Mouse (Mus musculus) urinary bladder, adult 18-20 months (tissue): ENCODE measurements at regions not wholly inside any gene's neighbourhood (a gene's known extent, or its start where the extent isn't known, plus 50 kb on each side); places are given as distances from the start of the nearest gene placed in this dataset.
A peak's percentile ranks its signal among the peaks of the same experiment; 100 is the strongest.

ENCODE experiments used
- DNase-seq, 2 experiments: peaks; one replicate each; pipeline ENCODE4 v3.0.0; 2022; ENCODE audit warnings: low spot score in 2 of 2, mixed read lengths in 2 of 2

- DNase-seq: no peak
Measured at GRCm38 (mm10) chr15:50246418-50247186, 3638.1 kb upstream of the Gm7489 start.

DNA sequence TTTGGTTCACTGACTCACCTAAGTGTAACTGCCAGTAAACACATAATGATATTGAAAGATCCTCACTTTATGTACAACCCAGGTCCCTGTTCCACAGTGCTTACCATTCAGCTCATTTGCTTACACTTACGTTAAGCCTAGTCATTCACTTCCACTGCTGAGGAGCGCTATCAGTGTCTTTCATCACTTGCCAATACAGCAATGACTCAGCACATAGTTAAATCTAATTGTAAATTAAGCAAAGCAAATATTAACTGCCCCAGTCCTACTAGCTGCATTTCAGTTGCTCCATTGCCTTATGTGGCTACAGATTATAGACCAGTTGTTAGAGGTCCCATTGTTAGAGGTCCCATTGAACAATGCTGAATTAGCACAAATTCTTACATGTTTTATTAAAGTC lies 3624.6 kb upstream of the Gm7489 start:
- DNase-seq: no peak

- peak; percentile 1 to 15 for DNase-seq
Measured at GRCm38 (mm10) chr15:50261245-50261872, 3623.3 kb upstream of the Gm7489 start.

GRCm38 (mm10) chr15:50267542-50267941 lies 3617.2 kb upstream of the Gm7489 start:
- no peak for DNase-seq

GRCm38 (mm10) chr15:50271646-50272045 lies 3613.1 kb upstream of the Gm7489 start:
- no peak for DNase-seq

DNA sequence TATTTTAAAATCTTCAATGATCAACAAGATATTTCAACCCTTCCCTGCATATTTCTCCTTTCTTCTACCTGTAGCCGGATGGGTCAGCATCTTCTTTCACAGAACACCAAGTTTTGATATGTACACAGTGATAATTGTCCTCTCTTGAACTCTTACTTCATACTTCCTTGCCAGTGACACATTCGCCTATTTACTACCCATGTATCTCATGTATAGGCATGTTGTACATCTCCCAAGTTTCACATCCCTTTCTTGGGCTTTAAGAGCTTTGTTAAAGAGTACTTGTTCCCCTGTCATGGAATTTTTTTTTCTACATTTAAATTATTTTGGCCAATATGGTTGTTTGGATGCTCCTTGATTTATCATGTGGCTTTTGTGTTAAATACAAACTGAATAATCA lies 3602.1 kb upstream of the Gm7489 start:
- DNase-seq: no peak

GRCm38 (mm10) chr15:50283491-50283890 lies 3601.2 kb upstream of the Gm7489 start:
- no peak for DNase-seq

GRCm38 (mm10) chr15:50301831-50302230 lies 3582.9 kb upstream of the Gm7489 start:
- no peak for DNase-seq

GRCm38 (mm10) chr15:50304085-50304484 lies 3580.6 kb upstream of the Gm7489 start:
- DNase-seq: no peak

DNA sequence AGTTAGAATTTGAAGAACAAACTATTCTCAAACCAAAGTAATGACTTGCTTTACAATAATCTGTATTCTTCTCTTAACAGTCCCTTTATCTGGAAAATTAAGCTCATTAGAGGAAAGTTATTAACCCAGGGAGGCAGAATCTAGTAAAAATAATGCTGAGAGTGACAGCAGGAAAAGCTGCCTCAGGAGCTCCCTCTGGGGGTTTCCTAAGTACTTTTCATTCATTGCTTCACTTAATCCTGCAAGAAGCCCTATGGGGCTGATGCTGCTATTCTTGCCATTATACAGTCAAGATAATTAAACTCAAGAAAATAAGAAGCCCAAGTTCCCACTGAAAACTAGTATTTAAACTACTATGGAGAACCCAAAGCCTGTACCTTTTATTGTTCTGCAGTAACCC lies 3563.9 kb upstream of the Gm7489 start:
- no peak for DNase-seq

DNA sequence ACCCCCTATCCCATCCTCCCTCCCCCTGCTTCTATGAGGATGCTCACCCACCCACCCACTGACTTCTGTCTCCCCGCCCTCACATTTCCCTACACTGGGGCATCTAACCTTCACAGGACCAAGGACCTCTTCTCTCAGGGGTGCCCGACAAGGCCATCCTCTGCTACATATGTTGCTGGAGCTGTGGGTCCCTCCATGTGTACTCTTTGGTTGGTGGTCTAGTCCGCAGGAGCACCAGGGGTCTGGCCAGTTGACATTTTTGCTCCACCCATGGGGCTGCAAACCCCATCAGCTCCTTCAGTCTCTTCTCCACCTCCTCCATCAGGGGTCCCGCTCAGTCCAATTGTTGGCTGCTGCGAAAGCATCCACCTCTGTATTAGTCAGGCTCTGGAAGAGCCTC lies 3539.2 kb upstream of the Gm7489 start:
- no peak for DNase-seq

DNA sequence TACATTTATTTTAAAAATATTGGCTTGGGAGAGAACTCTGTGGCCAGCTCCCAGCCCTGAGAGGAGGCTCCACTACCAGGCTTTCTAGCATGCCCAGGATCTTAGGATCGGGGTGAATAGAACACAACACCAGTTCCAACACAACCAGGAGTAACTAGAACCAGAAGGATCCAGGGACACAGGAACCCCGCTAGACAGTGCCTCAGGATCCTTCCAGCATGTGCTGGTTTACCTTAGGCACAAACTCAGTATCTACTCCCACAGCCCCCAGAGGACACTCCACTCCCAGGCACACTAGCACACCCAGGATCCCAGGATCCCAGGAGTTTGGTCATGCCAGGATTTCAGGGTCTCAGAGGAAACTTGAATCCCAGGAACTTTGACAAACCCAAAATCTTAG lies 3537.8 kb upstream of the Gm7489 start:
- no peak for DNase-seq

GRCm38 (mm10) chr15:50360033-50360988 lies 3524.4 kb upstream of the Gm7489 start:
- no peak for DNase-seq

- DNase-seq: no peak
Measured at GRCm38 (mm10) chr15:50361334-50361733, 3523.4 kb upstream of the Gm7489 start.

GRCm38 (mm10) chr15:50361751-50362507 lies 3522.8 kb upstream of the Gm7489 start:
- peak in 1 of 2 experiments; percentile 2 for DNase-seq

DNA sequence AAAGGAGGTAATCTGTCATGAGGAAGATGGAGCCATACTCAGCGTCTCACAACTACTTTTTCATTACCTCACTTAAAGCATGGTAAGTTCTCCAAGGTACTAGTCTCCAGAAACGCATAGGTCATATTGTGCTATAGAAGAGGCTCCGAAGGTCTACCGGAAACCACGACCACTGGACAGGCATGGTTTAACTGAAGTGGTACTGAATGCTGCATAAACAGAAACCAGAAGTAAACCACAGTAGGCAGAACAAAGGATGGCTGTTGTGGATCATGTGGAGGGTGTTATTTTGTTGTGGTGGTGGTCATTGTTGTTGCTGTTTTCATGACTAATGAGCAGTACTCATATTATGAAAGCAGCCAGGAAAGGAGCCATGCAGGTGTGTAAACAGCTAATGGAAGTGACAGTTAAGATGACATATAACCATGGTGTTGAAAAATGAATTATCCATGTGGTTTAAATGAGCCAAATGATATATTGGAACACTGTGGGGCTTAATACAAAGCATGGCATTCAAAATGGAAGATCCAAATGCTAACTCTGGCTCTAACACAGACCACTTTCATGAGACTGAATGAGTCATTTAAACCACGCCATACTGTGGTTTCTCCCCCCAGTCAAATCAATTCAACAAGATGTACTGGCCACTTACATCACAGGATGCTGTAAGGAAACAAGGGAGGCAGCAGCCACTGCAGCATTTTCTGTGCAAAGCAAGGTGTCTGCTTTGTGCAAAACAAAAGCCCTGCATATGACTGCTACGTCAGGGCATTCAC lies 3484.5 kb upstream of the Gm7489 start:
- DNase-seq: no peak

DNA sequence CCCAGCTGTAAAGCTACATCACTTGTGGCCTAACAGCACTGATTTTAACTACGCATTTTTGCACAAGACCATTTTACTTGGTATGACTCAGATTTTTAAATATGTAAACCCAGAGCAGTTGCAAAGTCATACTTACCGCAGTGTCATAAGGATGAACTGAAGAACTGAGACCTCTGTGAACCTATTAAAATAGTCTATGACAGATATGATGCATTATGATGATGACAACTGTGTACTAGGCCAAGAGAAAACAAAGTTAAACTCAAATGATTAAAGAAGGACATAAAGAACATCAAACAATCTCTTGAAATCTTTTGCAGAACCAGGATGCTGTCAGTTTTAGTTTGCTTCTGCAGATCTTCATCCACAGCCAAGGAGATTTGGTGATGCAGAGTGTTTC lies 3483.3 kb upstream of the Gm7489 start:
- DNase-seq: no peak

DNA sequence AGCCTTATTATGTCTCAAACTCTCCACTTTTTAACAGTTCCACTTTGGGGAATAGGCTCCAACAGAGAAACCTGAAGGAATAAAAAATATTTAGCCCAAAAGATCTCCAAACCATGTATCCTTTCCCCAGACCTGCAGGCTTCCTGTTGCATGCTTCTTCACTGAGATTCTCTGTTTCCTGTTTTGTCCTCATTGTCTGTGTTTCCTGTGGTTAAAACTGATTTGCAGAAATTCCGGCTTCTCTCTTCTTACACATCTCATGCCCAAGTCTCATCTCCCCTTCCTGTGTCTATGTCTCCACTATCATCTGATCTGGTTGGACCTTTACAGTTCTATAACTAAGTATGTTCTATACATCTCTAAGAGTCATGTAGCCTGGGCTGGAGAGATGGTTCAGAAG lies 3482.2 kb upstream of the Gm7489 start:
- no peak for DNase-seq

DNA sequence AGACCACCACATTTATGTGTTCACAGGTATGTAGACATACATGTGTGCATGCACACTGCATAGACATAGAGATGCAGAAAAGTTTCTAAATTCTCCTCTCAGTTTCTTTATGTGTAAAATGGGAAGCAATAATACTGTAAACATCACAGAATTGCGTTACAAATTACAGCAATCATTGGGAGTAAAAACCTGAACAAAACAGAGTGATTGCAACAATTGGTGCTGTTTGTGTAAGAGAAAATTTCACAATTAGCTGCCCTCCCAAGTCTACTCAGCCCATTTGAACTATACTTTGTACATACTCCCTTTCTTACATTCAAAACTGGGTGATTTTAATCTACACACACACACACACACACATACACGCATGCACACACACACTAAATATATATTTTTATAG lies 3480.8 kb upstream of the Gm7489 start:
- no peak for DNase-seq

- no peak for DNase-seq
Measured at GRCm38 (mm10) chr15:50408985-50409384, 3475.7 kb upstream of the Gm7489 start.

- DNase-seq: no peak
Measured at GRCm38 (mm10) chr15:50417641-50418040, 3467.1 kb upstream of the Gm7489 start.
